Mouse (Mus musculus) liver, adult 2 months (tissue): ENCODE data around the gene Gm45233.

ENCODE experiments used
- CTCF ChIP-seq: fragments of 200-500 bp; IDR thresholded peaks from 2 replicates; pipeline ENCODE4 v1.5.1; 2011; ENCODE audit warnings: low read depth, low read length, control low read depth
- POLR2A ChIP-seq: fragments of 200-500 bp; IDR thresholded peaks from 2 replicates; pipeline ENCODE4 v1.6.1; 2011; ENCODE audit warnings: low read length, control low read depth; ENCODE audit not compliant: insufficient read depth; ENCODE audit errors: extremely low read depth

GRCm38 (mm10) chr7:43448246-43448645, 4.3 kb downstream of the Gm45233 start:
- TF ChIP-seq CTCF (no peak), POLR2A (no peak)
